19 mouse cellular contexts compared by ENCODE assay signal in genomic region chr6:31212694-31213093, GRCm38 (mm10).
DNase-seq lines count a peak whose midpoint lies in the region; TF ChIP-seq lines count a peak whose summit lies in the region.
"Had no signal": no experiment of that assay in that cellular context is flagged by ENCODE, and none has a peak within 500 bp of the region (broad histone marks: within the 10 kb centered on the region; RNA-seq: fewer than 3 reads in every experiment).

No protein-coding gene starts in this region.

- TF ChIP-seq CTCF in gastrocnemius, adult 2 months (IDR thresholded peaks at IDR 0.05) = no peak
- TF ChIP-seq CTCF in kidney, adult 2 months (conservative IDR thresholded peaks at IDR 0.05; ENCODE audit: insufficient read depth, insufficient read length, low read depth, low read length) = no peak

- H3K4me3 ChIP-seq in gastrocnemius, adult 2 months = peak overlapping the region; percentile 30
- no peak overlapping the region for H3K4me3 ChIP-seq in kidney, adult 2 months (ENCODE audit: insufficient read depth, low read depth, low read length)
- H3K4me3 ChIP-seq: embryonic facial prominence, embryonic 10.5 days; forebrain, embryonic 13.5 days; heart, embryonic 12.5 days; hindbrain, embryonic 10.5 days had no signal

- peak; percentile 9 for DNase-seq in gastrocnemius, adult 2 months
- DNase-seq in gastrocnemius, postnatal 36 days = no peak
- peak; percentile 4 to 5 for DNase-seq in left cerebral cortex, postnatal 25 days (ENCODE audit: low spot score in 2 of 2)
- DNase-seq in left cerebral cortex, postnatal 36 days (ENCODE audit: low spot score in 2 of 2) = no peak
- peak; percentile 55 for DNase-seq in naive thymus-derived CD4-positive, alpha-beta T cell, adult 2 months (ENCODE audit: low read depth)
- no peak for DNase-seq in Muller cell, postnatal 12 days (ENCODE audit: inconsistent ontology term)
- DNase-seq in kidney, adult 2 months = no peak
- DNase-seq: adrenal gland, adult 2 months; adrenal gland, postnatal 25 days; cerebellum, adult 2 months; cerebellum, postnatal 25 days; forebrain, postnatal 0 days; gastrocnemius, postnatal 25 days had no signal

- H3K36me3 ChIP-seq in kidney, adult 2 months (ENCODE audit: control insufficient read depth, insufficient read depth, low read length) = peaks cover 5% of the 10 kb centered on the region; the same call in 1 of the 2 replicates
- H3K36me3 ChIP-seq: embryonic facial prominence, embryonic 10.5 days; heart, embryonic 12.5 days; hindbrain, embryonic 10.5 days had no signal

- intact Hi-C loops in gastrocnemius, adult 2 months (cut with DNase I) = loop anchor here (2.0 kb wide), 1 partner anchor 18 kb away; no protein-coding TSS in a partner anchor
- intact Hi-C loops in gastrocnemius, postnatal 36 days (cut with DNase I) = no loop called here
- intact Hi-C loops in left cerebral cortex, postnatal 25 days (cut with DNase I) = loop anchor here (5.0 kb wide), 1 partner anchor 240 kb away; no protein-coding TSS in a partner anchor
- intact Hi-C loops in left cerebral cortex, postnatal 36 days (cut with DNase I) = no loop called here

- TF ChIP-seq POLR2A in kidney, adult 2 months (IDR thresholded peaks at IDR 0.05; ENCODE audit: low read depth, low read length) = no peak

- no peaks in the 10 kb centered on the region for H3K27me3 ChIP-seq in kidney, adult 2 months (replicated peaks; ENCODE audit: control insufficient read depth, insufficient read depth, low read length)
- H3K27me3 ChIP-seq: Patski had no signal

- peaks cover 2% of the 10 kb centered on the region; the same call in 1 of the 2 replicates for H3K4me1 ChIP-seq in kidney, adult 2 months (ENCODE audit: control insufficient read depth, insufficient read depth, low read length)

- 61% methylated on average over 13 of the region's 13 CpGs for WGBS in kidney, adult 2 months

- peak overlapping the region; percentile 52; the same call in 1 of the 2 replicates for H3K27ac ChIP-seq in gastrocnemius, adult 2 months
- H3K27ac ChIP-seq in kidney, adult 2 months (ENCODE audit: insufficient read depth, low read depth, low read length) = no peak overlapping the region
- H3K27ac ChIP-seq: embryonic facial prominence, embryonic 10.5 days; forebrain, embryonic 13.5 days; hindbrain, embryonic 10.5 days; hindbrain, embryonic 14.5 days had no signal

Comparison
In these comparisons a context has a peak if more than half of its experiments do, and no peak if none do; other contexts are left out.
1. DNase-seq: peak in gastrocnemius, adult 2 months (single experiment), left cerebral cortex, postnatal 25 days (2 of 2) and naive thymus-derived CD4-positive, alpha-beta T cell, adult 2 months (single experiment); none in gastrocnemius, postnatal 36 days (0 of 2), left cerebral cortex, postnatal 36 days (0 of 2), Muller cell, postnatal 12 days (single experiment) and kidney, adult 2 months (single experiment).
2. intact Hi-C loops: an anchor here in gastrocnemius, adult 2 months (2.0 kb wide) and left cerebral cortex, postnatal 25 days (5.0 kb wide); none called in gastrocnemius, postnatal 36 days and left cerebral cortex, postnatal 36 days.